Mouse (Mus musculus) G1E (cell line): Measurements from ENCODE around the gene Srpk3. TPM values are rescaled to one million over a fixed set of nuclear protein-coding genes. Genes with fewer than 3 reads are reported as not detected.

Experiments used
- ATAC-seq: 2 replicates; pipeline ENCODE4 v1.8.0; 2016; ENCODE audit warnings: mild to moderate bottlenecking; ENCODE audit not compliant: insufficient number of reproducible peaks, poor library complexity, low FRiP score, severe bottlenecking; ENCODE audit errors: extremely low read depth
- DNase-seq: peaks from one replicate; pipeline ENCODE4 v3.0.0; 2012; ENCODE audit warnings: low spot score
- H3K27me3 ChIP-seq: 2 replicates; pipeline ENCODE4 v1.6.1; 2012; ENCODE audit warnings: mild to moderate bottlenecking, low read length, inconsistent platforms; ENCODE audit not compliant: insufficient read depth
- H3K36me3 ChIP-seq: replicated peaks from 2 replicates; pipeline ENCODE3; 2012; ENCODE audit warnings: mild to moderate bottlenecking, inconsistent platforms
- H3K4me1 ChIP-seq: 2 replicates; pipeline ENCODE4 v1.6.1; 2012; ENCODE audit warnings: low read depth, low read length, inconsistent platforms, mixed read lengths; ENCODE audit not compliant: insufficient read depth
- H3K4me3 ChIP-seq: 2 replicates; pipeline ENCODE4 v1.5.1; 2012; ENCODE audit warnings: low read depth, mild to moderate bottlenecking, inconsistent platforms, low read length, moderate library complexity, mixed read lengths
- H3K9me3 ChIP-seq: replicated peaks from 2 replicates; pipeline ENCODE4 v1.6.1; 2012; ENCODE audit warnings: inconsistent platforms
- CTCF ChIP-seq: IDR thresholded peaks from 2 replicates; pipeline ENCODE4 v1.5.1; 2012; ENCODE audit warnings: low read depth, low read length, inconsistent platforms, mixed read lengths
- GATA1 ChIP-seq: IDR thresholded peaks from 2 replicates; pipeline ENCODE4 v1.6.1; 2012; ENCODE audit warnings: borderline replicate concordance, low read length, inconsistent platforms, mixed read lengths
- GATA2 ChIP-seq: IDR thresholded peaks from 2 replicates; pipeline ENCODE4 v1.6.1; 2012; ENCODE audit warnings: low read depth, low read length, inconsistent platforms, borderline replicate concordance
- POLR2AphosphoS5 ChIP-seq: IDR thresholded peaks from 2 replicates; pipeline ENCODE4 v1.6.1; 2012; ENCODE audit warnings: low read depth, low read length, inconsistent platforms; ENCODE audit not compliant: insufficient replicate concordance
- TAL1 ChIP-seq: conservative IDR thresholded peaks from 2 replicates; pipeline ENCODE4 v1.6.1; 2012; ENCODE audit warnings: low read depth, low read length, inconsistent platforms, mixed read lengths
- polyA plus RNA-seq: library from polyadenylated mRNA; stranded (reverse); fragments of >175 nt; gene quantifications from 2 replicates; pipeline ENCODE4 v1.2.3, GENCODE M21; 2012
- total RNA-seq, 2 experiments: library from RNA; stranded (forward) in 1 of 2; stranded (reverse) in 1 of 2; fragments of 200-1000 nt in 1 of 2; fragments of >200 nt in 1 of 2; fragmentation: Nextera tagmentation in 1 of 2; gene quantifications; 2 replicates each; pipeline ENCODE4 v1.2.3; 2014 to 2017

Srpk3 gene
- total and polyA plus RNA-seq, 3 experiments = 0.44 TPM; not detected in 2

DNA sequence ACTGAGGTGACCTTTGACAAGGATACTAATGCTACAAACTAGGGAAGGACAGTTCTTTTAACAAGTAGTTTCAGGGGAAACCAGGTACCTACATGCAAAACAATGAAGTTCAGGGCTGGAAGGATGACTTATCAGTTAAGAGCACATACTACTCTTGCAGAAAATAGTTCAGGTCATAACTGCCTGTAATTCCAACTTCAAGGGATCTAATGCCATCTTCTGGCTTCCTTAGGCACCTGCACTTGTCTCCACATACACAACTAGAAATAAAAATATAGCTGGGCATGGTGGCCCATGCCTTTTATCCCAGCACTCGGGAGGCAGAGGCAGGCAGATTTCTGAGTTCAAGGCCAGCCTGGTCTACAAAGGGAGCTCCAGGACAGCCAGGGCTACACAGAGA, 25.2 kb upstream of the Srpk3 start:
- no peaks in the 10 kb centered on the region for H3K36me3 ChIP-seq
- H3K9me3 ChIP-seq = no peaks in the 10 kb centered on the region
- no peak for ATAC-seq
- DNase-seq = no peak
- no peak for TF ChIP-seq TAL1
- no peak for TF ChIP-seq POLR2AphosphoS5
- no peak for TF ChIP-seq GATA2
- TF ChIP-seq CTCF = no peak
- TF ChIP-seq GATA1 = no peak
- no peaks in the 10 kb centered on the region for H3K27me3 ChIP-seq
- no peak overlapping the region for H3K4me3 ChIP-seq
- no peaks in the 10 kb centered on the region for H3K4me1 ChIP-seq

GRCm38 (mm10) chrX:73756334-73757140, 17.7 kb upstream of the Srpk3 start, which contains the start of gene Plxnb3:
Gene Plxnb3, plus strand, starts transcription at chrX:73757090.
- TF ChIP-seq GATA2 (no peak), GATA1 (no peak), POLR2AphosphoS5 (no peak), CTCF (no peak), TAL1 (no peak)
- no peak for ATAC-seq

DNA sequence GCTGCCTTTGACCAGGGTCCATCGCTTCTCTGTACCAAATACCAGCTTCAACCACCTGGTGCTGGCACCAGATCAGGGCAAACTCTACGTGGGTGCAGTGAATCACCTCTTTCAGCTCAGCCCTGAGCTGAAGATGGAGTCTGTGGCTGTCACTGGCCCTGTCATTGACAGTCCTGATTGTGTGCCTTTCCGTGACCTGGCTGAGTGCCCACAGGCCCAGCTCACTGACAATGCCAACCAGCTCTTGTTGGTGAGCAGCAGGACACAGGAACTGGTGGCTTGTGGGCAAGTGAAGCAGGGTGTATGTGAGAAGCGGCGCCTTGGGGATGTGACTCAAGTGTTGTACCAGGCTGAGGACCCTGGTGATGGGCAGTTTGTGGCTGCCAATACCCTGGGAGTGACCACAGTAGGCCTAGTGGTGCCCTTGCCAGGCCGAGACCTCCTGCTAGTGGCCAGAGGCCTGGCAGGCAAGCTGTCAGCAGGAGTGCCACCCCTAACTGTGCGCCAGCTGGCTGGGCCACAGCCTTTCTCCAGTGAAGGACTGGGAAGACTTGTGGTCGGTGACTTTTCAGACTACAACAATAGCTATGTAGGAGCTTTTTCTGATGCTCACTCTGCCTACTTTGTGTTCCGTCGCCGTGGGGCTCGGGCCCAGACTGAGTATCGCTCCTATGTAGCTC, 15.5 kb upstream of the Srpk3 start:
- TF ChIP-seq POLR2AphosphoS5 = no peak
- no peak for TF ChIP-seq TAL1
- TF ChIP-seq GATA1 = no peak
- TF ChIP-seq CTCF = no peak
- no peak for TF ChIP-seq GATA2
- no peaks in the 10 kb centered on the region for H3K4me1 ChIP-seq
- H3K27me3 ChIP-seq = peaks cover 39% of the 10 kb centered on the region
- H3K9me3 ChIP-seq = no peaks in the 10 kb centered on the region
- H3K36me3 ChIP-seq = no peaks in the 10 kb centered on the region
- ATAC-seq = no peak
- DNase-seq = no peak
- H3K4me3 ChIP-seq = no peak overlapping the region

More at GRCm38 (mm10) chrX:73756334-73757140, 17.7 kb upstream of the Srpk3 start, which contains the start of gene Plxnb3:
- Histone ChIP-seq H3K36me3 (no peaks in the 10 kb centered on the region), H3K27me3 (peaks cover 33% of the 10 kb centered on the region; the same call in 1 of the 2 replicates), H3K4me3 (no peak within 1 kb of the TSS), H3K4me1 (no peaks in the 10 kb centered on the region), H3K9me3 (no peaks in the 10 kb centered on the region)
- no peak for DNase-seq

GRCm38 (mm10) chrX:73765311-73765710, 8.9 kb upstream of the Srpk3 start:
- no peak overlapping the region for H3K4me3 ChIP-seq
- H3K9me3 ChIP-seq = no peaks in the 10 kb centered on the region
- ATAC-seq (no peak), DNase-seq (peak; percentile 10)
- H3K27me3 ChIP-seq = peaks cover 31% of the 10 kb centered on the region
- TF ChIP-seq POLR2AphosphoS5 (no peak), CTCF (no peak), TAL1 (no peak)
- no peaks in the 10 kb centered on the region for H3K36me3 ChIP-seq
- H3K4me1 ChIP-seq = no peaks in the 10 kb centered on the region

DNA sequence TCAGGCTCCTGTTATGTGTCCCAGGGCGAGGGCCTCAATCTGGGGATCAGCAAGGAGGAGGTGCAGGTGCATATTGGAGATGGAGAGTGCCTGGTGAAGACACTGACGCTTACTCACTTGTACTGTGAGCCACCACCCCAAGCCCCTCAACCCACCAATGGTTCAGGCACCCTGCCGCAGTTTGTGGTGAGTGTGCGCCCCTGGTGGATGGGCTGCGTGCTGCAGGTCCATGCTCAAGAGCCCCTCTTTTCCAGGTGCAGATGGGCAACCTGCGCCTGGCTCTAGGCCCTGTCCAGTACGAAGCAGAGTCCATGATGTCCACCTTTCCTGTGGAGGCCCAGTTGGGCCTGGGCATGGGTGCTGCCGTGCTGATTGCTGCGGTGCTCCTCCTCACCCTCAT, 6.9 kb upstream of the Srpk3 start:
- Histone ChIP-seq H3K36me3 (no peaks in the 10 kb centered on the region), H3K9me3 (no peaks in the 10 kb centered on the region), H3K4me3 (no peak overlapping the region), H3K27me3 (peaks cover 35% of the 10 kb centered on the region), H3K4me1 (no peaks in the 10 kb centered on the region)
- DNase-seq = no peak
- TF ChIP-seq CTCF = peak; percentile 41; the same call in 1 of the 2 replicates
- no peak for TF ChIP-seq GATA2
- ATAC-seq = no peak

- Histone ChIP-seq H3K4me3 (no peak overlapping the region), H3K9me3 (no peaks in the 10 kb centered on the region), H3K36me3 (peaks cover 51% of the 10 kb centered on the region), H3K4me1 (no peaks in the 10 kb centered on the region), H3K27me3 (peaks cover 13% of the 10 kb centered on the region)
- ATAC-seq (no peak), DNase-seq (no peak)
- TF ChIP-seq CTCF = no peak
Observed at GRCm38 (mm10) chrX:73774802-73775483, 738 bp downstream of the Srpk3 start.
